Mouse (Mus musculus) kidney, adult 2 months (tissue): ENCODE measurements around the gene Vav3. TPM values are rescaled to one million over a fixed set of nuclear protein-coding genes. Genes with fewer than 3 reads are reported as not detected.

Source experiments
- DNase-seq: peaks from one replicate; pipeline ENCODE4 v3.0.0; 2021
- H3K27ac ChIP-seq: fragments of 200-500 bp; 2 replicates; pipeline ENCODE4 v1.5.1; 2012; ENCODE audit warnings: low read depth, low read length, control low read depth, inconsistent platforms; ENCODE audit not compliant: insufficient read depth
- H3K27me3 ChIP-seq: fragments of 200-500 bp; replicated peaks from 2 replicates; pipeline ENCODE4 v1.6.1; 2012; ENCODE audit warnings: mild to moderate bottlenecking, moderate library complexity, low read length, inconsistent platforms; ENCODE audit not compliant: control insufficient read depth, insufficient read depth
- H3K36me3 ChIP-seq: fragments of 200-500 bp; 2 replicates; pipeline ENCODE4 v1.6.1; 2012; ENCODE audit warnings: mild to moderate bottlenecking, moderate library complexity, low read length, inconsistent platforms; ENCODE audit not compliant: control insufficient read depth, insufficient read depth
- H3K4me1 ChIP-seq: fragments of 200-500 bp; 2 replicates; pipeline ENCODE4 v1.6.1; 2011; ENCODE audit warnings: low read length; ENCODE audit not compliant: control insufficient read depth, insufficient read depth
- H3K4me3 ChIP-seq: fragments of 200-500 bp; 2 replicates; pipeline ENCODE4 v1.5.1; 2011; ENCODE audit warnings: mild to moderate bottlenecking, low read depth, low read length, control low read depth; ENCODE audit not compliant: insufficient read depth
- CTCF ChIP-seq: fragments of 200-500 bp; conservative IDR thresholded peaks from 2 replicates; pipeline ENCODE4 v1.5.1; 2011; ENCODE audit warnings: low read depth, mild to moderate bottlenecking, control low read depth, low read length, moderate library complexity, mixed read lengths; ENCODE audit not compliant: insufficient read depth, insufficient read length
- POLR2A ChIP-seq: fragments of 200-500 bp; IDR thresholded peaks from one replicate; pipeline ENCODE4 v1.6.1; 2011; ENCODE audit warnings: low read depth, low read length, control low read depth
- WGBS: fragments of 180-500 bp; shearing (Covaris S2); methylation state at CpG from one replicate; pipeline ENCODE4 v1.1.7; 2018; 5-methylcytosine and 5-hydroxymethylcytosine counted together
- polyA plus RNA-seq: library from polyadenylated mRNA; depleted of rRNA; stranded (reverse); fragments of >200 nt; gene quantifications from 2 replicates; pipeline ENCODE4 v1.2.3, GENCODE M21; 2012

Gene Vav3
- polyA plus RNA-seq, 1 experiment, result 6.8 TPM

DNA sequence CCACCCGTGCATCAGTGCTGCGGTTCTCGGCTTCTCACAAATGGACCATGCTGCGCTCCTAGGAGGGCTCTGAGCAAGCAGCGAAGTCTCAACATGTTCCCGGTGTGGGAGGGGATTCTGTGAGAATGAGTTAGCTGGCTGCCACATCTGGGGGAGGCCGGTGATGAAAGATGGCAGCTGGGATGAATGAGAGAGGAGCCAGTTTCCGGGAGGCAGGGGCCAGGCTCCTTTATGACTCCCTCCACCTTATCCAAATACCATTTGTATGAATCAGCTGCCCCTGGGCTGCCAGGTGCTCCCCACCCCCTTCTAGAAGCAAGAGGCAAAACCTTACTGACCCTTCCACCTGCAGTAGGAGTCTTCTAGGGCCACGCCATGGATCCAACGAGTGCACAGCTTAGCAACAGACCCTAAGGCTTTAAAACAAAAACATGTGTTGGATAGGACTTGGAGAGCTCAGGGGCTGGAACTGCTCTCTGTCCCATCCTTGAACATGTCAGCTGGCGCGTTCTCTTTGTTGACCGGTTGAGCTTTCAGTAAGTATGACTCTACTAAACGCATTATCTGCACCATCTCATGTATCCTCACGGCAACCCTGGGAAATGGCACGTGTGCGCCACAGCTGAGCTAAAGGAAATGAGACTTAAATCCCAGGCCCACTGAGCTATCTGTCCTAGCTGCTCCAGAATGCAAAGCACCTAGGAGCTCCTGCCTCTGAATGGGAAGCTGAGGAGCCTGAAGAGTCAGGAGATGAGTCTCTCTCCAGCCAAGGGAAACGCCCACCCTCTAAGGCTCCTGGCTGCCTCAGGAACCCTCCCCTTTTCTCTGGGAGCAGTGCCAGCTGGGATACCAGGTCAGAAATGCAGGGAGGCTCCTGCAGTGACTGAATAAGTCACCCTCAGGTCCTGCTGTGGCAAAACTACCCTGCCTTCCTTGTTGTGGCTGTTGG, 30.9 kb upstream of the Vav3 start:
- Histone ChIP-seq H3K4me1 (no peaks in the 10 kb centered on the region), H3K4me3 (no peak overlapping the region), H3K27me3 (no peaks in the 10 kb centered on the region), H3K27ac (no peak overlapping the region), H3K36me3 (no peaks in the 10 kb centered on the region)
- peak; percentile 40 for DNase-seq
- 78% methylated on average over 18 of the region's 18 CpGs for WGBS
- TF ChIP-seq CTCF, result no peak
- no peak for TF ChIP-seq POLR2A

GRCm38 (mm10) chr3:109311172-109311824, 29.2 kb upstream of the Vav3 start:
- H3K27me3 ChIP-seq, result no peaks in the 10 kb centered on the region
- DNase-seq, result no peak
- WGBS, result 87% methylated on average over 6 of the region's 6 CpGs
- no peaks in the 10 kb centered on the region for H3K4me1 ChIP-seq
- H3K27ac ChIP-seq, result no peak overlapping the region
- H3K4me3 ChIP-seq, result no peak overlapping the region
- TF ChIP-seq POLR2A (no peak), CTCF (no peak)
- H3K36me3 ChIP-seq, result no peaks in the 10 kb centered on the region

DNA sequence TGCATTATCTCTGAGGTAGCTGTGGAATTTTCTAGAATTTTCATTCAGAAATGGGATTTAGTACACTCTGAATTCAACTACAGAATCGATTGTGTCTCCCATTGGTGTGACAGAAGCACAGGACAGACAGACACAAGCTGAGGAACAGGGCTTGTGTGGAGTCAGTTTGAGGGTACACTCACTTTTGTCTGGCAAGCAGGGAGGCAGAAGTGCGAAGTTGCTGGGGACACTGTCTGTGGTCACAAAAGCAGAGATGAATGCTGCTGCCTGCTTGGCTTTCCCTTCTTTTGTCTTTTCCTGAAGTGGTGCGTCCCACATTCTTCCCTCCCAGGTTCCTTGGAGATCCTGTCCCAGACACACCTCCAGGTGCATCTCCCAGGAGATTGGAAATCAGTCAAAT, 28.6 kb upstream of the Vav3 start:
- no peaks in the 10 kb centered on the region for H3K36me3 ChIP-seq
- WGBS, result 82% methylated on average over 3 of the region's 3 CpGs
- no peaks in the 10 kb centered on the region for H3K27me3 ChIP-seq
- H3K4me1 ChIP-seq, result no peaks in the 10 kb centered on the region
- TF ChIP-seq CTCF (no peak), POLR2A (no peak)
- H3K27ac ChIP-seq, result no peak overlapping the region
- no peak overlapping the region for H3K4me3 ChIP-seq
- no peak for DNase-seq

DNA sequence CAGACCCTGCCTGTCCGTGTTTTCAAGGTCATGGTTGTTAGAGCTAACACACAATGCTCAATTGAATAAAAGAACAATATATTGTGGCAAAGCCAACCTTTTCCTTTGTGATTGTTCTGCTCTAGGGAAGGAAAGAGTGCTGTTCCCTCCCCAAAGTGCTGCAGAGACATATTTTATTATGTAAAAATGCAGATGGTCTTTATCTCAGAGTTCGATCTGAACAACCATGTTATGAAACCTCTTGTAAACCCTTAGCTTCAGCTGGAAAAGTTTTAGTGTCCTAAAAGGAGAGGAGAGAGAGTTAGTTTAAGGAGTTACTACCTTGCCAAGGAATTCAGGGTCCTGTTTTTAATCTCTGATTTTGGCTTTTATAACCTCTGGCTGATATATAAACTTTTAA, 27.0 kb upstream of the Vav3 start:
- no peaks in the 10 kb centered on the region for H3K36me3 ChIP-seq
- no peak for DNase-seq
- no peaks in the 10 kb centered on the region for H3K4me1 ChIP-seq
- H3K27ac ChIP-seq, result no peak overlapping the region
- H3K27me3 ChIP-seq, result no peaks in the 10 kb centered on the region
- no peak overlapping the region for H3K4me3 ChIP-seq
- TF ChIP-seq CTCF (no peak), POLR2A (no peak)
- WGBS, result 60% methylated on average over 2 of the region's 2 CpGs

GRCm38 (mm10) chr3:109322225-109322624, 18.2 kb upstream of the Vav3 start:
- H3K27ac ChIP-seq, result no peak overlapping the region
- TF ChIP-seq POLR2A (no peak), CTCF (no peak)
- no peaks in the 10 kb centered on the region for H3K36me3 ChIP-seq
- no peaks in the 10 kb centered on the region for H3K27me3 ChIP-seq
- H3K4me3 ChIP-seq, result no peak overlapping the region
- no peaks in the 10 kb centered on the region for H3K4me1 ChIP-seq
- no peak for DNase-seq

- H3K27ac ChIP-seq, result no peak overlapping the region
- H3K4me3 ChIP-seq, result no peak overlapping the region
- no peaks in the 10 kb centered on the region for H3K36me3 ChIP-seq
- no peak for DNase-seq
- no peaks in the 10 kb centered on the region for H3K27me3 ChIP-seq
- H3K4me1 ChIP-seq, result no peaks in the 10 kb centered on the region
- WGBS, result 78% methylated on average over 7 of the region's 7 CpGs
- TF ChIP-seq POLR2A, result no peak
- no peak for TF ChIP-seq CTCF
Measured at GRCm38 (mm10) chr3:109323447-109324300, 16.8 kb upstream of the Vav3 start.

DNA sequence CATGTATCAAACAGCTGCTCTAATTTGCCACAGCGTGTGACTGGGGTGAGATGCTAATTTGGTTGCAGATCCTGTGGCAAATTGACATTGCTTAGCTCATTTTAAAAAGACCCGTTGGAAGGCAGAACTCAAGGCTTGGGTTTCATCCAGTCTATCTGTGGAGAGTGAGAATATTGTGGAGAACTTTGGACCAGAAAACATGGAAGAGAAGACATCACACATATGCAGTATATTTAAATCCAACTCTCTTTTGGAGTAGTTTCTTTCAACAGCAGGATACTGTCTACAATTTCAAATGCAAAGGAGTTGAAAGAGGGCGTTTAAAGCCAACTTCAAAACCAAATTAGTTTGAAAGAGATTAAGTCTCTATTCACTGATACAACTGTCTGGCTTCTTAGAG, 13.3 kb upstream of the Vav3 start:
- TF ChIP-seq CTCF, result no peak
- TF ChIP-seq POLR2A, result no peak
- no peak for DNase-seq
- H3K27ac ChIP-seq, result no peak overlapping the region
- no peaks in the 10 kb centered on the region for H3K27me3 ChIP-seq
- H3K4me1 ChIP-seq, result no peaks in the 10 kb centered on the region
- no peak overlapping the region for H3K4me3 ChIP-seq
- WGBS, result 80% methylated on average over 3 of the region's 3 CpGs
- H3K36me3 ChIP-seq, result no peaks in the 10 kb centered on the region
